In the genomic region with DNA sequence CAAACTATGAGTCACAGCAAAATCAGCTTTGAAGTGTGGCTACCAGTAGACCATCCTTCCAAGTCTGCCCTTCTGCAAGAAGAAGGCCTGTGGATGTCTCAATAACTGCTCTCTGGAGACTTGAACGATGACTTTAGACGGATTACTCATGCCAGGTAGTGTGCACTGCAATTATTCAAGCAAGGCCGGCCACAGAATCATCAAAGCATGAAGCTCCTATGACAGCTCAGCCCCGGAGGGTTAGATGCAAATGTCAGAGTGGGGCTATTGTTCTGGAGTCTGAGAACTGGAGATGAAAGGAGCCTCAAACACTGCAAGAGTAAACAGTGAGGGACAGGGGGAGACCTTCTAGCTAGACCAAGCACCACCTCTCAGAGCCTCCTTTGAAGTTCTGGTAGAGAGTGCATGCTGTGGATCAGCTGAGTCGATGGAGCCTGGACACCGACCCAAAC, we compare ENCODE assay signal across 20 mouse cellular contexts.
DNase-seq lines count a peak whose midpoint lies in the region; ATAC-seq and TF ChIP-seq lines count a peak whose summit lies in the region.
"Had no signal": no experiment of that assay in that cellular context is flagged by ENCODE, and none has a peak within 500 bp of the region (broad histone marks: within the 10 kb centered on the region; RNA-seq: fewer than 3 reads in every experiment).

No protein-coding gene starts in this region.

- DNase-seq in embryonic facial prominence, embryonic 11.5 days (ENCODE audit: low spot score), result no peak
- DNase-seq in embryonic facial prominence, embryonic 10.5 days (ENCODE audit: low spot score), result no peak
- peak; percentile 36 for DNase-seq in 3T3-L1 (ENCODE audit: low read depth, low spot score)
- peak; percentile 14 for DNase-seq in CD4-positive helper T cell, adult 2 months (ENCODE audit: low read depth, low spot score)
- DNase-seq in gastrocnemius, adult 18-20 months (ENCODE audit: low spot score), result no peak
- no peak for DNase-seq in stomach, postnatal 0 days (ENCODE audit: low spot score)
- DNase-seq in spleen, postnatal 10 days (ENCODE audit: low spot score in 2 of 2), result no peak
- DNase-seq: cerebellum, adult 11 months; cerebellum, postnatal 36 days; gastrocnemius, adult 2 months; heart, adult 2 months; right cerebral cortex, adult 18-20 months; thymus, postnatal 14 days had no signal

- no peaks in the 10 kb centered on the region for H3K9me3 ChIP-seq in embryonic facial prominence, embryonic 11.5 days (replicated peaks; ENCODE audit: control insufficient read depth, low read length)
- no peaks in the 10 kb centered on the region for H3K9me3 ChIP-seq in embryonic facial prominence, embryonic 10.5 days
- H3K9me3 ChIP-seq in stomach, postnatal 0 days (ENCODE audit: control insufficient read depth, low read length), result no peaks in the 10 kb centered on the region
- H3K9me3 ChIP-seq: limb, embryonic 10.5 days; stomach, embryonic 15.5 days had no signal

- no peak overlapping the region for H3K4me3 ChIP-seq in embryonic facial prominence, embryonic 11.5 days (ENCODE audit: low read depth, low read length)
- no peak overlapping the region for H3K4me3 ChIP-seq in embryonic facial prominence, embryonic 10.5 days
- H3K4me3 ChIP-seq in stomach, postnatal 0 days (ENCODE audit: low read depth, low read length), result no peak overlapping the region
- H3K4me3 ChIP-seq: gastrocnemius, adult 2 months; heart, adult 2 months; limb, embryonic 10.5 days; stomach, embryonic 15.5 days had no signal

- 22% methylated on average over 6 of the region's 6 CpGs for WGBS in embryonic facial prominence, embryonic 11.5 days
- WGBS in embryonic facial prominence, embryonic 10.5 days, result 28% methylated on average over 6 of the region's 6 CpGs
- WGBS in stomach, postnatal 0 days, result 13% methylated on average over 6 of the region's 6 CpGs

- H3K27me3 ChIP-seq in embryonic facial prominence, embryonic 11.5 days (ENCODE audit: control insufficient read depth, insufficient read depth, low read length), result no peaks in the 10 kb centered on the region
- H3K27me3 ChIP-seq in embryonic facial prominence, embryonic 10.5 days (replicated peaks; ENCODE audit: low read depth, poor library complexity, severe bottlenecking), result no peaks in the 10 kb centered on the region
- no peaks in the 10 kb centered on the region for H3K27me3 ChIP-seq in stomach, postnatal 0 days (ENCODE audit: control insufficient read depth, insufficient read depth, low read length)
- H3K27me3 ChIP-seq: stomach, embryonic 15.5 days had no signal

- peak; percentile 34; the same call in 1 of the 2 replicates for ATAC-seq in embryonic facial prominence, embryonic 11.5 days (replicated peaks; ENCODE audit: insufficient number of reproducible peaks, low FRiP score, low TSS enrichment, low read depth)
- ATAC-seq in inflammation-experienced regulatory T-cells, adult 6 months, result peak; percentile 40
- ATAC-seq in stomach, postnatal 0 days (ENCODE audit: low FRiP score, low TSS enrichment), result no peak
- ATAC-seq: forebrain, embryonic 14.5 days; intestine, embryonic 16.5 days; lung, postnatal 0 days had no signal

- TF ChIP-seq CTCF in stomach, postnatal 0 days (IDR thresholded peaks at IDR 0.05; ENCODE audit: low read depth), result no peak

- no peaks in the 10 kb centered on the region for H3K4me1 ChIP-seq in embryonic facial prominence, embryonic 11.5 days (ENCODE audit: control insufficient read depth, insufficient read depth, low read length)
- peaks cover 13% of the 10 kb centered on the region for H3K4me1 ChIP-seq in embryonic facial prominence, embryonic 10.5 days
- H3K4me1 ChIP-seq in stomach, postnatal 0 days (replicated peaks; ENCODE audit: control insufficient read depth, insufficient read depth), result no peaks in the 10 kb centered on the region
- H3K4me1 ChIP-seq: stomach, embryonic 15.5 days had no signal

- no peak overlapping the region for H3K9ac ChIP-seq in embryonic facial prominence, embryonic 11.5 days (replicated peaks; ENCODE audit: low read length)
- H3K9ac ChIP-seq in stomach, postnatal 0 days (ENCODE audit: low read length), result no peak overlapping the region
- H3K9ac ChIP-seq: liver, embryonic 14.5 days; stomach, embryonic 15.5 days had no signal

- TF ChIP-seq EP300 in stomach, postnatal 0 days (optimal IDR thresholded peaks at IDR 0.05), result no peak

- no peak overlapping the region for H3K27ac ChIP-seq in embryonic facial prominence, embryonic 11.5 days (replicated peaks; ENCODE audit: low read depth, low read length)
- no peak overlapping the region for H3K27ac ChIP-seq in embryonic facial prominence, embryonic 10.5 days (replicated peaks)
- H3K27ac ChIP-seq in stomach, postnatal 0 days (replicated peaks), result no peak overlapping the region
- H3K27ac ChIP-seq: gastrocnemius, adult 2 months; heart, adult 2 months; limb, embryonic 10.5 days; liver, embryonic 14.5 days; stomach, embryonic 15.5 days had no signal

- no peaks in the 10 kb centered on the region for H3K36me3 ChIP-seq in embryonic facial prominence, embryonic 11.5 days (replicated peaks; ENCODE audit: control insufficient read depth, insufficient read depth, low read depth, low read length)
- no peaks in the 10 kb centered on the region for H3K36me3 ChIP-seq in embryonic facial prominence, embryonic 10.5 days (replicated peaks)
- no peaks in the 10 kb centered on the region for H3K36me3 ChIP-seq in stomach, postnatal 0 days (ENCODE audit: control insufficient read depth, insufficient read depth, low read length)
- H3K36me3 ChIP-seq: limb, embryonic 10.5 days; stomach, embryonic 15.5 days had no signal

- no peak overlapping the region for H3K4me2 ChIP-seq in embryonic facial prominence, embryonic 11.5 days (ENCODE audit: low read depth, low read length)
- H3K4me2 ChIP-seq in stomach, postnatal 0 days (replicated peaks; ENCODE audit: low read depth), result no peak overlapping the region
- H3K4me2 ChIP-seq: stomach, embryonic 15.5 days had no signal

Comparison
In these comparisons a context has a peak if more than half of its experiments do, and no peak if none do; other contexts are left out.
1. DNase-seq: peak in 3T3-L1 (single experiment) and CD4-positive helper T cell, adult 2 months (single experiment); none in embryonic facial prominence, embryonic 11.5 days (single experiment), embryonic facial prominence, embryonic 10.5 days (single experiment), gastrocnemius, adult 18-20 months (single experiment), stomach, postnatal 0 days (single experiment) and spleen, postnatal 10 days (0 of 2).